ENCODE assay signal across 13 mouse cellular contexts in the genomic region with DNA sequence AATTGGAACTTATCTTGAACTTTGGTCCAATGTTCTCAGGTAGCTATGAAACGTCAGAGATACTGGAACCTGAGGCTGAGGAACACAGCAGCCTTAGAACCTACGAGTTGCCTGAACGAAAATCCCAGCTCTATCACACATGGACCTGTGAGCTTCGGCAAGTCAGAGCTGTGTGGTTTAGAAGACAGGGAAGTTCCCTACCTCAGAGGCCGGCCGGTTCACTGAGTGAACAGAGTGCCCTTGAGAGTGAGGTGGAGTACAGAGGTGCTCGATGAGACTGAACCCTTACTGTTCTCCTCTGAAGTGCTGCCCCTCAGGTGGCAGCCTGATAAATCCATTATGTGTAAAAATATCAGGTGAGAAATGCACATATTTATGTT. TPM values are rescaled to one million over a fixed set of nuclear protein-coding genes. Genes with fewer than 3 reads are reported as not detected.
DNase-seq lines count a peak whose midpoint lies in the region; ATAC-seq and TF ChIP-seq lines count a peak whose summit lies in the region.
"Had no signal": no experiment of that assay in that cellular context is flagged by ENCODE, and none has a peak within 500 bp of the region (broad histone marks: within the 10 kb centered on the region; RNA-seq: fewer than 3 reads in every experiment).

No protein-coding gene starts in this region.

- dilution Hi-C loops in CH12.LX (cut with MboI; ENCODE audit: extremely low pct_ligation_motif_present, extremely low pct_unique_long_range_greater_than_20kb, low sequenced_read_pairs) = no loop called here

- no peak overlapping the region for H3K4me2 ChIP-seq in heart, embryonic 16.5 days (ENCODE audit: low read depth, low read length)
- H3K4me2 ChIP-seq in CH12.LX (ENCODE audit: insufficient read depth, low read depth, poor library complexity, severe bottlenecking) = peak overlapping the region; percentile 41
- peak overlapping the region; percentile 54 for H3K4me2 ChIP-seq in liver, embryonic 15.5 days
- H3K4me2 ChIP-seq in midbrain, postnatal 0 days (ENCODE audit: low read depth, low read length, poor library complexity, severe bottlenecking) = no peak overlapping the region
- H3K4me2 ChIP-seq: hindbrain, embryonic 13.5 days; limb, embryonic 12.5 days; midbrain, embryonic 11.5 days had no signal

- ATAC-seq in heart, embryonic 16.5 days (replicated peaks; ENCODE audit: extremely low read depth, insufficient read depth, low FRiP score) = no peak
- no peak for ATAC-seq in liver, embryonic 15.5 days (ENCODE audit: insufficient read depth)
- ATAC-seq in midbrain, postnatal 0 days (ENCODE audit: low FRiP score) = no peak
- ATAC-seq: Patski had no signal

- no peak for TF ChIP-seq EP300 in CH12.LX (IDR thresholded peaks at IDR 0.05; ENCODE audit: low read length)

- in situ Hi-C loops in CH12.LX (cut with MboI; ENCODE audit: low pct_ligation_motif_present, low pct_unique_long_range_greater_than_20kb, low sequenced_read_pairs) = loop anchor here (10.0 kb wide), 1 partner anchor 299 kb away; a partner anchor contains a TSS

- TF ChIP-seq POLR2A in CH12.LX (IDR thresholded peaks at IDR 0.05; ENCODE audit: low read depth, low read length) = no peak

- TF ChIP-seq RAD21 in CH12.LX (IDR thresholded peaks at IDR 0.05; ENCODE audit: low read depth, low read length) = no peak

- no peak overlapping the region for H3K9ac ChIP-seq in heart, embryonic 16.5 days (ENCODE audit: low read length)
- H3K9ac ChIP-seq in CH12.LX (ENCODE audit: insufficient read depth, low read depth) = no peak overlapping the region
- peak overlapping the region; percentile 40 for H3K9ac ChIP-seq in liver, embryonic 15.5 days
- H3K9ac ChIP-seq in midbrain, postnatal 0 days (replicated peaks; ENCODE audit: low read length, poor library complexity, severe bottlenecking) = no peak overlapping the region
- H3K9ac ChIP-seq: hindbrain, embryonic 13.5 days; limb, embryonic 12.5 days had no signal

- TF ChIP-seq CTCF in CH12.LX (conservative IDR thresholded peaks at IDR 0.05 in 1 of 2, IDR thresholded peaks at IDR 0.05 in 1 of 2; ENCODE audit: low read depth in 2 of 2, low read length in 2 of 2) = no peak
- TF ChIP-seq CTCF in midbrain, postnatal 0 days (IDR thresholded peaks at IDR 0.05) = no peak

- H3K79me2 ChIP-seq in CH12.LX (replicated peaks; ENCODE audit: control insufficient read depth, extremely low read depth, insufficient read depth, poor library complexity, severe bottlenecking) = peaks cover 44% of the 10 kb centered on the region

- WGBS in heart, embryonic 16.5 days = 58% methylated on average over 7 of the region's 7 CpGs
- WGBS in liver, embryonic 15.5 days (ENCODE audit: insufficient replicate concordance) = 20% methylated on average over 7 of the region's 7 CpGs
- WGBS in midbrain, postnatal 0 days = 95% methylated on average over 7 of the region's 7 CpGs

- H3K36me3 ChIP-seq in heart, embryonic 16.5 days (ENCODE audit: control insufficient read depth, insufficient read depth) = peaks cover 32% of the 10 kb centered on the region
- H3K36me3 ChIP-seq in CH12.LX (replicated peaks in 1 of 2; ENCODE audit: control insufficient read depth in 1 of 2, insufficient read depth in 1 of 2, low read length in 1 of 2) = peaks cover 43 to 58% of the 10 kb centered on the region in 2 experiments
- H3K36me3 ChIP-seq in erythroblast, embryonic 14.5 days (ENCODE audit: control insufficient read depth) = peaks cover 80% of the 10 kb centered on the region
- peaks cover 62% of the 10 kb centered on the region for H3K36me3 ChIP-seq in liver, embryonic 15.5 days (replicated peaks)
- H3K36me3 ChIP-seq in midbrain, postnatal 0 days (ENCODE audit: insufficient read depth, low read length) = peaks cover 26% of the 10 kb centered on the region

- H3K27me3 ChIP-seq in heart, embryonic 16.5 days (ENCODE audit: control insufficient read depth, insufficient read depth, low read length) = no peaks in the 10 kb centered on the region
- no peaks in the 10 kb centered on the region for H3K27me3 ChIP-seq in CH12.LX (replicated peaks)
- no peaks in the 10 kb centered on the region for H3K27me3 ChIP-seq in erythroblast, embryonic 14.5 days (ENCODE audit: control insufficient read depth)
- no peaks in the 10 kb centered on the region for H3K27me3 ChIP-seq in liver, embryonic 15.5 days
- no peaks in the 10 kb centered on the region for H3K27me3 ChIP-seq in midbrain, postnatal 0 days (ENCODE audit: insufficient read depth, low read length)
- H3K27me3 ChIP-seq: hindbrain, embryonic 13.5 days; limb, embryonic 12.5 days; Patski had no signal

- no peaks in the 10 kb centered on the region for H3K9me3 ChIP-seq in heart, embryonic 16.5 days (replicated peaks; ENCODE audit: control insufficient read depth, low read length)
- H3K9me3 ChIP-seq in CH12.LX (replicated peaks; ENCODE audit: low read length) = no peaks in the 10 kb centered on the region
- no peaks in the 10 kb centered on the region for H3K9me3 ChIP-seq in erythroblast, embryonic 14.5 days (ENCODE audit: control insufficient read depth, low read length)
- H3K9me3 ChIP-seq in liver, embryonic 15.5 days (replicated peaks) = no peaks in the 10 kb centered on the region
- H3K9me3 ChIP-seq in midbrain, postnatal 0 days (ENCODE audit: low read length) = no peaks in the 10 kb centered on the region
- H3K9me3 ChIP-seq: hindbrain, embryonic 13.5 days; limb, embryonic 12.5 days had no signal

- DNase-seq in heart, adult 11 months = no peak
- peak; percentile 67 for DNase-seq in CH12.LX (ENCODE audit: extremely low read depth)
- no peak for DNase-seq in cerebellum, postnatal 25 days
- DNase-seq in thymus, postnatal 36 days = no peak
- DNase-seq in midbrain, postnatal 0 days (ENCODE audit: low spot score) = no peak

- no peak overlapping the region for H3K4me3 ChIP-seq in heart, embryonic 16.5 days (ENCODE audit: low read length)
- no peak overlapping the region for H3K4me3 ChIP-seq in CH12.LX (replicated peaks in 1 of 3; ENCODE audit: low read depth in 2 of 3, low read length in 2 of 3, poor library complexity in 1 of 3)
- peak overlapping the region; percentile 63 for H3K4me3 ChIP-seq in erythroblast, embryonic 14.5 days (replicated peaks)
- H3K4me3 ChIP-seq in liver, embryonic 15.5 days (replicated peaks) = peak overlapping the region; percentile 33
- H3K4me3 ChIP-seq in midbrain, postnatal 0 days (ENCODE audit: low read depth, low read length) = no peak overlapping the region
- H3K4me3 ChIP-seq: hindbrain, embryonic 13.5 days; limb, embryonic 12.5 days had no signal

- peaks cover 36% of the 10 kb centered on the region for H3K4me1 ChIP-seq in heart, embryonic 16.5 days (ENCODE audit: control insufficient read depth, insufficient read depth, low read length)
- peaks cover 21 to 57% of the 10 kb centered on the region in 2 experiments for H3K4me1 ChIP-seq in CH12.LX (ENCODE audit: control insufficient read depth in 1 of 2, insufficient read depth in 2 of 2)
- peaks cover 69% of the 10 kb centered on the region for H3K4me1 ChIP-seq in erythroblast, embryonic 14.5 days (ENCODE audit: control insufficient read depth)
- peaks cover 68% of the 10 kb centered on the region for H3K4me1 ChIP-seq in liver, embryonic 15.5 days (replicated peaks)
- peaks cover 14% of the 10 kb centered on the region; the same call in 1 of the 2 replicates for H3K4me1 ChIP-seq in midbrain, postnatal 0 days (ENCODE audit: insufficient read depth, low read length)

- H3K27ac ChIP-seq in heart, embryonic 16.5 days (ENCODE audit: low read length) = peak overlapping the region; percentile 46
- peak overlapping the region; percentile 50; the same call in 1 of the 2 replicates for H3K27ac ChIP-seq in CH12.LX (ENCODE audit: insufficient read depth, low read depth)
- H3K27ac ChIP-seq in liver, embryonic 15.5 days (replicated peaks) = peak overlapping the region; percentile 92
- H3K27ac ChIP-seq in midbrain, postnatal 0 days (ENCODE audit: low read depth, low read length) = no peak overlapping the region
- H3K27ac ChIP-seq: hindbrain, embryonic 13.5 days; kidney, postnatal 0 days; limb, embryonic 12.5 days had no signal

TF ChIP-seq in CH12.LX, 34 proteins besides CTCF, POLR2A, EP300 and RAD21:
- TF ChIP-seq USF1 (IDR thresholded peaks at IDR 0.05; ENCODE audit: low read depth, low read length) = no peak
- TF ChIP-seq PAX5 (IDR thresholded peaks at IDR 0.05; ENCODE audit: low read length) = no peak
- no peak for TF ChIP-seq KAT2A (IDR thresholded peaks at IDR 0.05; ENCODE audit: insufficient replicate concordance, low read length)
- no peak for TF ChIP-seq TCF12 (IDR thresholded peaks at IDR 0.05; ENCODE audit: low read depth, low read length)
- no peak for TF ChIP-seq ZC3H11A (IDR thresholded peaks at IDR 0.05; ENCODE audit: low read depth, low read length)
- TF ChIP-seq ZNF384 (IDR thresholded peaks at IDR 0.05; ENCODE audit: low read depth, low read length) = no peak
- no peak for TF ChIP-seq CHD2 (IDR thresholded peaks at IDR 0.05; ENCODE audit: low read length)
- TF ChIP-seq JUN (IDR thresholded peaks at IDR 0.05; ENCODE audit: insufficient read depth, low read depth, low read length) = no peak
- no peak for TF ChIP-seq RCOR1 (conservative IDR thresholded peaks at IDR 0.05; ENCODE audit: low read depth, low read length)
- no peak for TF ChIP-seq MYC (IDR thresholded peaks at IDR 0.05; ENCODE audit: low read depth, low read length)
- TF ChIP-seq SIN3A (IDR thresholded peaks at IDR 0.05; ENCODE audit: low read length) = no peak
- no peak for TF ChIP-seq POLR2AphosphoS2 (IDR thresholded peaks at IDR 0.05; ENCODE audit: low read depth, low read length)
- TF ChIP-seq CHD1 (IDR thresholded peaks at IDR 0.05; ENCODE audit: low read depth, low read length) = no peak
- no peak for TF ChIP-seq ZMIZ1 (IDR thresholded peaks at IDR 0.05; ENCODE audit: low read depth, low read length)
- TF ChIP-seq NRF1 (IDR thresholded peaks at IDR 0.05; ENCODE audit: low read depth, low read length) = no peak
- no peak for TF ChIP-seq TBP (conservative IDR thresholded peaks at IDR 0.05; ENCODE audit: low read depth, low read length)
- no peak for TF ChIP-seq E2F4 (IDR thresholded peaks at IDR 0.05; ENCODE audit: insufficient replicate concordance, low read depth, low read length)

RNA-seq across cellular contexts. Expression of a gene that starts 5.1 kb away (rescaled TPM):
- 71.5 and 75.9 TPM in 2 replicates for polyA plus RNA-seq in heart, embryonic 16.5 days (2015; fragmentation: Nextera tagmentation; extraction: Ambion mirVana)
- 30.3 and 44.4 TPM in 2 replicates for total RNA-seq in CH12.LX (2012; rRNA removed)
- total RNA-seq in CH12.LX (2014; rRNA removed) = 37.1 and 44.7 TPM in 2 replicates
- 26.3 and 27.6 TPM in 2 replicates for polyA plus RNA-seq in CH12.LX (2012; ENCODE audit: insufficient read length, low read depth)
- polyA plus RNA-seq in erythroblast, embryonic 14.5 days (2012) = 16.8 and 17.7 TPM in 2 replicates
- 72.8 and 74.4 TPM in 2 replicates for polyA plus RNA-seq in liver, embryonic 15.5 days (2015; fragmentation: Nextera tagmentation; extraction: Ambion mirVana)
- total RNA-seq in midbrain, postnatal 0 days (2014; rRNA removed) = 128 and 132 TPM in 2 replicates
- polyA plus RNA-seq in midbrain, postnatal 0 days (2015; fragmentation: Nextera tagmentation; extraction: Ambion mirVana) = 62.8 and 69.7 TPM in 2 replicates

Comparison
In these comparisons a context has a peak if more than half of its experiments do, and no peak if none do; other contexts are left out.
1. H3K4me2 ChIP-seq: peak in CH12.LX (single experiment) and liver, embryonic 15.5 days (single experiment); none in heart, embryonic 16.5 days (single experiment) and midbrain, postnatal 0 days (single experiment).
2. H3K4me3 ChIP-seq: peak in erythroblast, embryonic 14.5 days (single experiment) and liver, embryonic 15.5 days (single experiment); none in heart, embryonic 16.5 days (single experiment), CH12.LX (0 of 3) and midbrain, postnatal 0 days (single experiment).